Comparison of ENCODE assay signal across 9 mouse cellular contexts in the genomic region with DNA sequence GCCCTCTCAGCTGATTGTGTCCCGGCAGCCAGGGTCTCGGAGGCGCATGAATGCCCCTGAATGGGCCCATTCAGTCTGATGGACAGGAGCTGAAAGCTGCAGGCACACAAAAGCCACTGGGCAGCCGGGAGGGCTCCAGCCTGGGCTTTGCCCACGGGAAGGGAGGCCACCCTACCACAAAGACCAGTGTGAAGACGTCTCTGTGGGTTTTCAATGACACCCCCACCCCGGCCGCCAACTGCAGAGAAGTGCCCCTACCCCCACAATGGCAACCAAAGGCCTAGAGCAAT. TPM values are rescaled to one million over a fixed set of nuclear protein-coding genes. Genes with fewer than 3 reads are reported as not detected.
DNase-seq lines count a peak whose midpoint lies in the region; ATAC-seq and TF ChIP-seq lines count a peak whose summit lies in the region.
"Had no signal": no experiment of that assay in that cellular context is flagged by ENCODE, and none has a peak within 500 bp of the region (broad histone marks: within the 10 kb centered on the region; RNA-seq: fewer than 3 reads in every experiment).

No protein-coding gene starts in this region.

- no peaks in the 10 kb centered on the region for H3K27me3 ChIP-seq in cerebellum, adult 2 months (ENCODE audit: control insufficient read depth, insufficient read depth, low read length)
- H3K27me3 ChIP-seq in embryonic facial prominence, embryonic 11.5 days (ENCODE audit: control insufficient read depth, insufficient read depth, low read length) = no peaks in the 10 kb centered on the region
- H3K27me3 ChIP-seq in hindbrain, postnatal 0 days (ENCODE audit: insufficient read depth, low read length) = no peaks in the 10 kb centered on the region
- no peaks in the 10 kb centered on the region for H3K27me3 ChIP-seq in midbrain, embryonic 15.5 days (replicated peaks)

- no peak overlapping the region for H3K27ac ChIP-seq in cerebellum, adult 2 months (ENCODE audit: insufficient read depth, low read length)
- H3K27ac ChIP-seq in embryonic facial prominence, embryonic 11.5 days (replicated peaks; ENCODE audit: low read depth, low read length) = 0 out of 2 replicates have a peak overlapping the region, but pooled peaks have one; percentile 47
- peak overlapping the region; percentile 64 for H3K27ac ChIP-seq in hindbrain, postnatal 0 days
- H3K27ac ChIP-seq in midbrain, embryonic 15.5 days = peak overlapping the region; percentile 39

- H3K4me3 ChIP-seq in cerebellum, adult 2 months (replicated peaks; ENCODE audit: insufficient read depth, low read depth, low read length) = no peak overlapping the region
- no peak overlapping the region for H3K4me3 ChIP-seq in embryonic facial prominence, embryonic 11.5 days (ENCODE audit: low read depth, low read length)
- no peak overlapping the region for H3K4me3 ChIP-seq in hindbrain, postnatal 0 days (ENCODE audit: low read length)
- H3K4me3 ChIP-seq in midbrain, embryonic 15.5 days = no peak overlapping the region
- H3K4me3 ChIP-seq: erythroblast, embryonic 14.5 days had no signal

- H3K9me3 ChIP-seq in embryonic facial prominence, embryonic 11.5 days (replicated peaks; ENCODE audit: control insufficient read depth, low read length) = no peaks in the 10 kb centered on the region
- no peaks in the 10 kb centered on the region for H3K9me3 ChIP-seq in hindbrain, postnatal 0 days (ENCODE audit: low read length)
- H3K9me3 ChIP-seq in midbrain, embryonic 15.5 days = no peaks in the 10 kb centered on the region

- TF ChIP-seq CTCF in cerebellum, adult 2 months (IDR thresholded peaks at IDR 0.05; ENCODE audit: borderline replicate concordance, insufficient read depth, low read depth, low read length) = no peak
- no peak for TF ChIP-seq CTCF in hindbrain, postnatal 0 days (IDR thresholded peaks at IDR 0.05; ENCODE audit: low read depth)

- TF ChIP-seq POLR2A in cerebellum, adult 2 months (IDR thresholded peaks at IDR 0.05; ENCODE audit: borderline replicate concordance, insufficient read depth, low read length) = no peak

- H3K9ac ChIP-seq in embryonic facial prominence, embryonic 11.5 days (replicated peaks; ENCODE audit: low read length) = no peak overlapping the region
- no peak overlapping the region for H3K9ac ChIP-seq in hindbrain, postnatal 0 days (replicated peaks; ENCODE audit: low read length)
- no peak overlapping the region for H3K9ac ChIP-seq in midbrain, embryonic 15.5 days

- no peaks in the 10 kb centered on the region for H3K4me1 ChIP-seq in cerebellum, adult 2 months (ENCODE audit: control insufficient read depth, insufficient read depth, low read length)
- peaks cover 7% of the 10 kb centered on the region; the same call in 1 of the 2 replicates for H3K4me1 ChIP-seq in embryonic facial prominence, embryonic 11.5 days (ENCODE audit: control insufficient read depth, insufficient read depth, low read length)
- H3K4me1 ChIP-seq in hindbrain, postnatal 0 days (ENCODE audit: insufficient read depth, low read length) = peaks cover 8% of the 10 kb centered on the region
- H3K4me1 ChIP-seq in midbrain, embryonic 15.5 days = peaks cover 36% of the 10 kb centered on the region

- DNase-seq in cerebellum, adult 2 months = peak; percentile 15 to 35
- peak; percentile 56 for DNase-seq in embryonic facial prominence, embryonic 11.5 days (ENCODE audit: low spot score)
- DNase-seq in hindbrain, postnatal 0 days (ENCODE audit: low spot score) = peak; percentile 76
- no peak for DNase-seq in B cell, adult 2 months
- DNase-seq in spleen, postnatal 10 days (ENCODE audit: low spot score in 2 of 2) = no peak
- DNase-seq in kidney, postnatal 25 days = no peak
- no peak for DNase-seq in heart, postnatal 36 days

- intact Hi-C loops in heart, postnatal 36 days (cut with DNase I) = no loop called here

- WGBS in cerebellum, adult 2 months = 37% methylated on average over 8 of the region's 8 CpGs
- 19% methylated on average over 8 of the region's 8 CpGs for WGBS in embryonic facial prominence, embryonic 11.5 days
- WGBS in hindbrain, postnatal 0 days = 23% methylated on average over 8 of the region's 8 CpGs
- 11% methylated on average over 8 of the region's 8 CpGs for WGBS in midbrain, embryonic 15.5 days

- ATAC-seq in embryonic facial prominence, embryonic 11.5 days (replicated peaks; ENCODE audit: insufficient number of reproducible peaks, low FRiP score, low TSS enrichment, low read depth) = peak; percentile 64
- peak; percentile 93 for ATAC-seq in hindbrain, postnatal 0 days
- peak; percentile 69 for ATAC-seq in midbrain, embryonic 15.5 days (replicated peaks)

- H3K4me2 ChIP-seq in embryonic facial prominence, embryonic 11.5 days (ENCODE audit: low read depth, low read length) = no peak overlapping the region
- no peak overlapping the region for H3K4me2 ChIP-seq in hindbrain, postnatal 0 days (ENCODE audit: low read depth, low read length)
- H3K4me2 ChIP-seq in midbrain, embryonic 15.5 days = no peak overlapping the region

- H3K36me3 ChIP-seq in embryonic facial prominence, embryonic 11.5 days (replicated peaks; ENCODE audit: control insufficient read depth, insufficient read depth, low read depth, low read length) = no peaks in the 10 kb centered on the region
- H3K36me3 ChIP-seq in hindbrain, postnatal 0 days (ENCODE audit: insufficient read depth, low read length) = no peaks in the 10 kb centered on the region
- H3K36me3 ChIP-seq in midbrain, embryonic 15.5 days (replicated peaks) = no peaks in the 10 kb centered on the region

RNA-seq across cellular contexts. Expression of a gene that starts 58.5 kb away (rescaled TPM):
- 5.5 and 6.2 TPM in 2 replicates for polyA plus RNA-seq in cerebellum, adult 2 months (2012; rRNA removed)
- 23.6 and 28.6 TPM in 2 replicates for polyA plus RNA-seq in embryonic facial prominence, embryonic 11.5 days (2014; fragmentation: Nextera tagmentation; extraction: Ambion mirVana)
- total RNA-seq in hindbrain, postnatal 0 days (2014; rRNA removed) = 2.4 and 4.0 TPM in 2 replicates
- 8.2 and 9.1 TPM in 2 replicates for polyA plus RNA-seq in hindbrain, postnatal 0 days (2015; fragmentation: Nextera tagmentation; extraction: Ambion mirVana)
- 6.1 and 7.2 TPM in 2 replicates for polyA plus RNA-seq in midbrain, embryonic 15.5 days (2015; fragmentation: Nextera tagmentation; extraction: Ambion mirVana)
- 10 to 100 TPM; 10.5 to 11.9 TPM for total RNA-seq in heart, postnatal 36 days (2021)

Comparison
In these comparisons a context has a peak if more than half of its experiments do, and no peak if none do; other contexts are left out.
1. DNase-seq: peak in cerebellum, adult 2 months (2 of 2), embryonic facial prominence, embryonic 11.5 days (single experiment) and hindbrain, postnatal 0 days (single experiment); none in B cell, adult 2 months (0 of 2), spleen, postnatal 10 days (0 of 2), kidney, postnatal 25 days (0 of 2) and heart, postnatal 36 days (0 of 2).
2. Peak in every context shown above with its lines, with median percentiles within 50 percentile points of each other: ATAC-seq.